Mouse (Mus musculus) neural tube, embryonic 15.5 days (tissue): Measurements from ENCODE around the gene Cdc42ep4. TPM values are rescaled to one million over a fixed set of nuclear protein-coding genes. Genes with fewer than 3 reads are reported as not detected.

Experiments used
- ATAC-seq: fragments of 200-750 bp; cut with Nextera tagmentation; 2 replicates; pipeline ENCODE4 v1.8.0; 2017; ENCODE audit warnings: mild to moderate bottlenecking, moderate TSS enrichment, moderate library complexity; ENCODE audit not compliant: low FRiP score
- H3K27ac ChIP-seq: fragments of 300-500 bp; sonication (generic); replicated peaks from 2 replicates; pipeline ENCODE4 v1.5.1; 2015; ENCODE audit warnings: mild to moderate bottlenecking, inconsistent platforms
- H3K27me3 ChIP-seq: fragments of 300-500 bp; sonication (generic); replicated peaks from 2 replicates; pipeline ENCODE4 v1.6.1; 2015; ENCODE audit warnings: inconsistent platforms
- H3K36me3 ChIP-seq: fragments of 300-500 bp; sonication (generic); 2 replicates; pipeline ENCODE4 v1.6.1; 2015; ENCODE audit warnings: inconsistent platforms
- H3K4me1 ChIP-seq: fragments of 300-500 bp; sonication (generic); 2 replicates; pipeline ENCODE4 v1.6.1; 2015; ENCODE audit warnings: inconsistent platforms
- H3K4me2 ChIP-seq: fragments of 300-500 bp; sonication (generic); 2 replicates; pipeline ENCODE4 v1.6.1; 2015; ENCODE audit warnings: inconsistent platforms, mild to moderate bottlenecking, moderate library complexity
- H3K4me3 ChIP-seq: fragments of 300-500 bp; sonication (generic); replicated peaks from 2 replicates; pipeline ENCODE4 v1.5.1; 2015; ENCODE audit warnings: mild to moderate bottlenecking, inconsistent platforms
- H3K9ac ChIP-seq: fragments of 300-500 bp; sonication (generic); replicated peaks from 2 replicates; pipeline ENCODE4 v1.6.1; 2015; ENCODE audit warnings: mild to moderate bottlenecking, inconsistent platforms
- H3K9me3 ChIP-seq: fragments of 300-500 bp; sonication (generic); replicated peaks from 2 replicates; pipeline ENCODE4 v1.6.1; 2016; ENCODE audit warnings: inconsistent platforms
- WGBS: fragments of 180-500 bp; shearing (Covaris S2); methylation state at CpG from one replicate; pipeline ENCODE4 v1.1.7; 2015; ENCODE audit warnings: mixed read lengths; 5-methylcytosine and 5-hydroxymethylcytosine counted together
- polyA plus RNA-seq: library from polyadenylated mRNA; unstranded; fragments of >200 nt; fragmentation: Nextera tagmentation; extraction: Ambion mirVana; gene quantifications from 2 replicates; pipeline ENCODE4 v1.2.1, GENCODE M21; 2015

Gene Cdc42ep4
- polyA plus RNA-seq, 1 experiment from 2014 or later: 58.6 TPM

GRCm38 (mm10) chr11:113745961-113746360 lies 5.7 kb downstream of the Cdc42ep4 start:
- no peak for ATAC-seq
- Histone ChIP-seq H3K4me1 (peaks cover 44% of the 10 kb centered on the region), H3K36me3 (no peaks in the 10 kb centered on the region), H3K27ac (no peak overlapping the region), H3K4me2 (no peak overlapping the region), H3K9me3 (no peaks in the 10 kb centered on the region), H3K4me3 (no peak overlapping the region), H3K9ac (no peak overlapping the region), H3K27me3 (no peaks in the 10 kb centered on the region)
- WGBS: 76% methylated on average over 4 of the region's 4 CpGs

- WGBS: 96% methylated on average over 1 of the region's 1 CpGs
- no peaks in the 10 kb centered on the region for H3K36me3 ChIP-seq
Measured at GRCm38 (mm10) chr11:113742998-113743397, 8.7 kb downstream of the Cdc42ep4 start.

GRCm38 (mm10) chr11:113740100-113740499 lies 11.6 kb downstream of the Cdc42ep4 start:
- Histone ChIP-seq H3K9me3 (no peaks in the 10 kb centered on the region), H3K4me2 (no peak overlapping the region), H3K4me1 (peaks cover 31% of the 10 kb centered on the region), H3K27me3 (no peaks in the 10 kb centered on the region), H3K27ac (no peak overlapping the region), H3K4me3 (no peak overlapping the region), H3K9ac (no peak overlapping the region), H3K36me3 (no peaks in the 10 kb centered on the region)
- ATAC-seq: no peak
- 92% methylated on average over 7 of the region's 7 CpGs for WGBS

More at GRCm38 (mm10) chr11:113742998-113743397, 8.7 kb downstream of the Cdc42ep4 start:
- Histone ChIP-seq H3K4me1 (peaks cover 29% of the 10 kb centered on the region), H3K27me3 (no peaks in the 10 kb centered on the region), H3K9me3 (no peaks in the 10 kb centered on the region), H3K9ac (no peak overlapping the region), H3K4me2 (no peak overlapping the region), H3K27ac (no peak overlapping the region), H3K4me3 (no peak overlapping the region)
- ATAC-seq: no peak

- H3K4me3 ChIP-seq: no peak overlapping the region
- WGBS: 83% methylated on average over 8 of the region's 8 CpGs
Measured at GRCm38 (mm10) chr11:113739213-113739612, 12.5 kb downstream of the Cdc42ep4 start.

GRCm38 (mm10) chr11:113737912-113738311 lies 13.8 kb downstream of the Cdc42ep4 start:
- Histone ChIP-seq H3K27ac (no peak overlapping the region), H3K36me3 (no peaks in the 10 kb centered on the region), H3K27me3 (no peaks in the 10 kb centered on the region), H3K4me3 (no peak overlapping the region), H3K9ac (no peak overlapping the region), H3K4me1 (peaks cover 49% of the 10 kb centered on the region), H3K9me3 (no peaks in the 10 kb centered on the region), H3K4me2 (no peak overlapping the region)
- WGBS: 65% methylated on average over 8 of the region's 8 CpGs
- no peak for ATAC-seq

More at GRCm38 (mm10) chr11:113739213-113739612, 12.5 kb downstream of the Cdc42ep4 start:
- Histone ChIP-seq H3K4me2 (no peak overlapping the region), H3K9me3 (no peaks in the 10 kb centered on the region), H3K4me1 (peaks cover 37% of the 10 kb centered on the region), H3K36me3 (no peaks in the 10 kb centered on the region), H3K9ac (no peak overlapping the region), H3K27ac (no peak overlapping the region), H3K27me3 (no peaks in the 10 kb centered on the region)
- no peak for ATAC-seq

- Histone ChIP-seq H3K27me3 (no peaks in the 10 kb centered on the region), H3K4me1 (peaks cover 49% of the 10 kb centered on the region), H3K27ac (no peak overlapping the region), H3K9me3 (no peaks in the 10 kb centered on the region), H3K36me3 (no peaks in the 10 kb centered on the region), H3K4me2 (no peak overlapping the region), H3K4me3 (no peak overlapping the region), H3K9ac (no peak overlapping the region)
- ATAC-seq: no peak
- 82% methylated on average over 3 of the region's 3 CpGs for WGBS
Measured at GRCm38 (mm10) chr11:113737553-113737854, 14.2 kb downstream of the Cdc42ep4 start.

GRCm38 (mm10) chr11:113736848-113737552 lies 14.7 kb downstream of the Cdc42ep4 start:
- Histone ChIP-seq H3K4me3 (no peak overlapping the region), H3K27ac (no peak overlapping the region), H3K4me1 (peaks cover 49% of the 10 kb centered on the region), H3K9ac (no peak overlapping the region), H3K9me3 (no peaks in the 10 kb centered on the region), H3K36me3 (no peaks in the 10 kb centered on the region), H3K27me3 (no peaks in the 10 kb centered on the region), H3K4me2 (no peak overlapping the region)
- WGBS: 65% methylated on average over 11 of the region's 11 CpGs
- no peak for ATAC-seq

GRCm38 (mm10) chr11:113735151-113735550 lies 16.5 kb downstream of the Cdc42ep4 start:
- WGBS: 78% methylated on average over 6 of the region's 6 CpGs
- ATAC-seq: no peak
- peaks cover 55% of the 10 kb centered on the region for H3K4me1 ChIP-seq
- H3K27ac ChIP-seq: no peak overlapping the region
- H3K9ac ChIP-seq: no peak overlapping the region
- no peaks in the 10 kb centered on the region for H3K36me3 ChIP-seq
- H3K4me2 ChIP-seq: no peak overlapping the region
- H3K9me3 ChIP-seq: no peaks in the 10 kb centered on the region
- no peak overlapping the region for H3K4me3 ChIP-seq
- no peaks in the 10 kb centered on the region for H3K27me3 ChIP-seq

- 0 out of 2 replicates have a peak, but pooled peaks have one; percentile 16 for ATAC-seq
- 41% methylated on average over 6 of the region's 6 CpGs for WGBS
- H3K4me3 ChIP-seq: no peak overlapping the region
Measured at GRCm38 (mm10) chr11:113733631-113734364, 17.9 kb downstream of the Cdc42ep4 start.

GRCm38 (mm10) chr11:113731945-113732612 lies 19.6 kb downstream of the Cdc42ep4 start:
- 92% methylated on average over 10 of the region's 10 CpGs for WGBS
- Histone ChIP-seq H3K4me2 (no peak overlapping the region), H3K27me3 (no peaks in the 10 kb centered on the region), H3K9ac (no peak overlapping the region), H3K9me3 (no peaks in the 10 kb centered on the region), H3K36me3 (peaks cover 23% of the 10 kb centered on the region), H3K4me3 (no peak overlapping the region), H3K27ac (no peak overlapping the region), H3K4me1 (peaks cover 60% of the 10 kb centered on the region)
- no peak for ATAC-seq

More at GRCm38 (mm10) chr11:113733631-113734364, 17.9 kb downstream of the Cdc42ep4 start:
- Histone ChIP-seq H3K4me2 (no peak overlapping the region), H3K36me3 (peaks cover 6% of the 10 kb centered on the region), H3K27ac (no peak overlapping the region), H3K9ac (no peak overlapping the region), H3K4me1 (peaks cover 56% of the 10 kb centered on the region), H3K27me3 (no peaks in the 10 kb centered on the region), H3K9me3 (no peaks in the 10 kb centered on the region)

GRCm38 (mm10) chr11:113730879-113731278 lies 20.8 kb downstream of the Cdc42ep4 start:
- no peak for ATAC-seq
- Histone ChIP-seq H3K4me3 (no peak overlapping the region), H3K9me3 (no peaks in the 10 kb centered on the region), H3K36me3 (peaks cover 26% of the 10 kb centered on the region), H3K9ac (no peak overlapping the region), H3K27me3 (no peaks in the 10 kb centered on the region), H3K27ac (no peak overlapping the region), H3K4me1 (peaks cover 57% of the 10 kb centered on the region), H3K4me2 (no peak overlapping the region)
- 88% methylated on average over 3 of the region's 3 CpGs for WGBS
